Mouse (Mus musculus): ENCODE data around the gene Sdr9c7.

DNA sequence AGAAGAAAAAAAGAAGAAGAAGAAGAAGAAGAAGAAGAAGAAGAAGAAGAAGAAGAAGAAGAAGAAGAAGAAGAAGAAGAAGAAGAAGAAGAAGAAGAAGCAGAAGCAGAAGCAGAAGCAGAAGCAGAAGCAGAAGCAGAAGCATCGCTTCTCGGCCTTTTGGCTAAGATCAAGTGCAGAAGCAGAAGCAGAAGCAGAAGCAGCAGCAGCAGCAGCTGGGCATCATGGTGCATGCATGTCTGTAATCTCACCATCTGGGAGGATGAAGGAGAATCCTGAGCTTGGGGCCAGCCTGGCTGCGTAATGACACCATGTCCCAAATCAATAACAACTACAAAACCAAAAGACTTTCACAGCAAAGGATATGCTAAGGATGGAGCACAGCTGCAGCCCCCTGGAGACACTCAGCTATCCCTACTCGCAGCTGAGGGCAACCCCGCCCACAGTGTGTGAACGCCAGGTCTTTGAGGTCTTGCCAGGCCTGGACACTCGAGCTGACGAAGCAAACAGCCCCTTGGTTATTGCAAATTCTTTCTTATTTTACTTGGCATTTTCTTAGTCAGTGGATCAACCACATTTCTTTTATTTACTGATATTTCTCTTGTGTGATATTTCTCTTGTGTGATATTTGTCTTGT, 34.1 kb downstream of the Sdr9c7 start:
- TF ChIP-seq CTCF (IDR thresholded peaks at IDR 0.05; ENCODE audit: low read depth) = no peak
- TF ChIP-seq EP300 (optimal IDR thresholded peaks at IDR 0.05) = no peak

All from stomach, postnatal 0 days (tissue).